Mouse (Mus musculus): ENCODE data around the gene Ankrd2. TPM values are rescaled to one million over a fixed set of nuclear protein-coding genes. Genes with fewer than 3 reads are reported as not detected.

Ankrd2 gene
- total and polyA plus RNA-seq, 3 experiments, result not detected

GRCm38 (mm10) chr19:42045269-42046102 lies 9.7 kb downstream of the Ankrd2 start, which contains the start of gene Hoga1:
TSS of gene Hoga1 (plus strand) at chr19:42045610.
- H3K79me2 ChIP-seq (ENCODE audit: control insufficient read depth, insufficient read depth, low read length, poor library complexity), result no peaks in the 10 kb centered on the region
- H3K27me3 ChIP-seq (ENCODE audit: control insufficient read depth in 1 of 2, insufficient read depth in 2 of 2, low read length in 2 of 2), result peaks cover 1 to 4% of the 10 kb centered on the region in 2 experiments
- peak; percentile 97 for DNase-seq (ENCODE audit: low read depth, low spot score)
- no peak within 1 kb of the TSS for H3K27ac ChIP-seq (ENCODE audit: control insufficient read depth, low read depth, low read length)
- H3K9me3 ChIP-seq (replicated peaks; ENCODE audit: insufficient read depth, low read length), result no peaks in the 10 kb centered on the region
- peak within 1 kb of the TSS; percentile 51 to 53 for H3K4me3 ChIP-seq (ENCODE audit: control insufficient read depth in 1 of 2, insufficient read depth in 1 of 2, low read depth in 2 of 2, low read length in 2 of 2)
- peak within 1 kb of the TSS; percentile 50 for H3K9ac ChIP-seq (ENCODE audit: control insufficient read depth, low read depth, low read length, poor library complexity, severe bottlenecking)
- H3K36me3 ChIP-seq (ENCODE audit: control insufficient read depth in 1 of 2, insufficient read depth in 2 of 2, low read length in 2 of 2), result no peaks in the 10 kb centered on the region
- TF ChIP-seq RCOR1 (IDR thresholded peaks at IDR 0.05; ENCODE audit: low read depth, low read length) (peak; percentile 67), ETS1 (IDR thresholded peaks at IDR 0.05; ENCODE audit: low read depth, low read length) (peak; percentile 60), JUND (IDR thresholded peaks at IDR 0.05; ENCODE audit: low read depth, low read length) (no peak), EP300 (IDR thresholded peaks at IDR 0.05; ENCODE audit: low read depth in 1 of 2, low read length in 2 of 2) (no peak), USF1 (IDR thresholded peaks at IDR 0.05; ENCODE audit: low read depth, low read length) (peak; percentile 96), ZC3H11A (IDR thresholded peaks at IDR 0.05; ENCODE audit: low read depth, low read length) (peak; percentile 69), TBP (IDR thresholded peaks at IDR 0.05; ENCODE audit: low read depth, low read length) (peak; percentile 36; the same call in 1 of the 2 replicates), USF2 (IDR thresholded peaks at IDR 0.05; ENCODE audit: borderline replicate concordance in 1 of 2, insufficient read depth in 1 of 2, low read depth in 1 of 2, low read length in 2 of 2) (peak; percentile 46 to 80; a peak in 3 of 4 replicates), SIN3A (IDR thresholded peaks at IDR 0.05; ENCODE audit: low read length) (peak; percentile 93), MXI1 (IDR thresholded peaks at IDR 0.05; ENCODE audit: low read depth, low read length) (peak; percentile 94), ZNF384 (IDR thresholded peaks at IDR 0.05; ENCODE audit: low read depth, low read length) (peak; percentile 40; the same call in 1 of the 2 replicates), MEF2A (IDR thresholded peaks at IDR 0.05; ENCODE audit: extremely low read depth, insufficient replicate concordance, low read depth, low read length, poor library complexity, severe bottlenecking) (no peak), KAT2A (conservative IDR thresholded peaks at IDR 0.05; ENCODE audit: low read depth, low read length) (no peak), CHD2 (IDR thresholded peaks at IDR 0.05; ENCODE audit: low read length) (no peak), BHLHE40 (IDR thresholded peaks at IDR 0.05; ENCODE audit: borderline replicate concordance, low read depth, low read length) (peak; percentile 100), RAD21 (IDR thresholded peaks at IDR 0.05; ENCODE audit: low read depth, low read length) (peak; percentile 72), SMC3 (IDR thresholded peaks at IDR 0.05; ENCODE audit: low read depth, low read length) (peak; percentile 96), MYC (IDR thresholded peaks at IDR 0.05; ENCODE audit: low read depth, low read length) (peak; percentile 97), MAX (IDR thresholded peaks at IDR 0.05; ENCODE audit: low read length) (peak; percentile 99), HCFC1 (IDR thresholded peaks at IDR 0.05; ENCODE audit: low read depth, low read length) (peak; percentile 71), CTCF (IDR thresholded peaks at IDR 0.05 in 2 of 3, conservative IDR thresholded peaks at IDR 0.05 in 1 of 3; ENCODE audit: control insufficient read depth in 1 of 3, insufficient read depth in 1 of 3, low read depth in 2 of 3, low read length in 3 of 3, poor library complexity in 1 of 3, severe bottlenecking in 1 of 3) (peak; percentile 86 to 98 (median 87)), ELF1 (IDR thresholded peaks at IDR 0.05; ENCODE audit: low read depth, low read length) (peak; percentile 46; the same call in 1 of the 2 replicates)
- peaks cover 0 to 8% of the 10 kb centered on the region in 2 experiments; a peak in 2 of 4 replicates for H3K4me1 ChIP-seq (ENCODE audit: control insufficient read depth in 1 of 2, insufficient read depth in 2 of 2, low read length in 2 of 2)

All from MEL (cell line).